Mouse (Mus musculus): ENCODE measurements around the gene Ccdc171.

GRCm38 (mm10) chr4:83512217-83512616 lies 13.1 kb upstream of the Ccdc171 start:
- TF ChIP-seq GATA1 (IDR thresholded peaks at IDR 0.05; ENCODE audit: borderline replicate concordance, low read length) (no peak), FLI1 (IDR thresholded peaks at IDR 0.05; ENCODE audit: low read length) (no peak)
